Mouse (Mus musculus): ENCODE data around the gene Tmem120b. TPM values are rescaled to one million over a fixed set of nuclear protein-coding genes. Genes with fewer than 3 reads are reported as not detected.

The Tmem120b gene
- polyA plus RNA-seq (2014; fragmentation: Nextera tagmentation; extraction: Ambion mirVana) = 8.9 and 10.0 TPM in 2 replicates

DNA sequence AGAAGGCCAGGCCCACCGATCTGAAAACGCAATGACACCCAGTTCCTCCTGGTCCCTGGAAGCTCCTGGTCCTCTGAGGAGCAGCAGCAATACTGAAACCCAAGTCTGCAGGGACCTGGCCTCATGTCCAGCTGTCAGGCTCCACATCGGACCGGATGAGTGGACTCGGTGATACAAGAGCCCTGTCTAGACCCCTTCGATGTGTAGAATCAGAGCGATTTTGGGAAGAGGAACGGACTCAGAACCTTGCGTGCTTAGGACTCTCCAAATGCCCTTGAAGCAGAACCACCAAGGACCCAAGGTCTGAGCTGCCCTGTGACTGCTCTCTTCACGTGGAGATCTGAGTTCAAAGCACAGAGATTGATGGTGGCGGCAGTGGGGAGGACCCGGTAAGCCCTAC is at the start of gene Tmem120b:
Gene Tmem120b, plus strand, starts transcription at position 301 of the 400 bp plus-strand sequence.
- Histone ChIP-seq H3K9ac (ENCODE audit: low read length) (no peak within 1 kb of the TSS), H3K27me3 (replicated peaks; ENCODE audit: control insufficient read depth, insufficient read depth, low read length) (no peaks in the 10 kb centered on the region), H3K27ac (ENCODE audit: low read depth) (no peak within 1 kb of the TSS), H3K9me3 (ENCODE audit: control insufficient read depth, low read length) (no peaks in the 10 kb centered on the region), H3K36me3 (ENCODE audit: control insufficient read depth, insufficient read depth, low read length) (no peaks in the 10 kb centered on the region), H3K4me2 (ENCODE audit: low read length) (no peak within 1 kb of the TSS), H3K4me3 (ENCODE audit: low read depth, low read length) (no peak within 1 kb of the TSS), H3K4me1 (replicated peaks; ENCODE audit: control insufficient read depth, insufficient read depth, low read length) (no peaks in the 10 kb centered on the region)
- WGBS = 82% methylated on average over 12 of the region's 12 CpGs
- ATAC-seq (replicated peaks; ENCODE audit: low FRiP score, low TSS enrichment, low read depth) = 0 out of 2 replicates have a peak, but pooled peaks have one; percentile 5
- no peak for DNase-seq (ENCODE audit: low spot score)

DNA sequence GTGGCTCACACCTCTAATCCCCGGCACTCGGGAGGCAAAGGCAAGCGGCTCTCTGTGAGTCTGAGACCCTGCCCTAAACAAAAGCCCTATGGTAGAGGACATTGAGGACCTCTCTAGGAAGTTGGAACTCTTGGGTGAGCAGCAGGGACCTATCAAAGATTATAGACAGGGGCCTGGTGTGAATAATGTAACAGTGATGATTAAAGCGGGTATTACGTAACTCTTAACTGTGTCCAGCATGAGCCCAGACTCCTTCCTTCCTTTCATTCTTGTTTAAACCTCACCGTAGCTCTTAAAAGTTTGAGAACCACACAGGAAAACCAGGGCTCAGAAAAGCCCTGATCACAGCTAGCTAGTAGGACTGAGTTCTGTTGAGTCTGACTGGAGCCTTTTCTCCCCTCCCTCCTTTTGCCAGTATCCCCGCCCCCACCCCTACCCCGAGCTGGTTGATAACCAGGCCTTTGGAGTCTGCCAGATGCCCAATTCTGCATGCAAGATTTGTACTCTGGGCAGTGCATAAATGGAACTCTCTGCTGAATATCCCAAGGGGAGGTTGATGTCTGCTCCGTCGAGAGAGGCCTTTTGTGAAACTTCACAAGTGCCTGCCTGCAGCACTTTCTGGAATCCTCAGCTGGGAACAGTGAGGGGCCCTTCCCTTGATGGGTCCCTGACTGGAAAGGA is 48.7 kb upstream of the Tmem120b start:
- no peak overlapping the region for H3K4me3 ChIP-seq (ENCODE audit: low read depth, low read length)
- H3K9ac ChIP-seq (ENCODE audit: low read length) = no peak overlapping the region
- 60% methylated on average over 10 of the region's 10 CpGs for WGBS
- DNase-seq (ENCODE audit: low spot score) (no peak), ATAC-seq (replicated peaks; ENCODE audit: low FRiP score, low TSS enrichment, low read depth) (no peak)
- H3K4me1 ChIP-seq (replicated peaks; ENCODE audit: control insufficient read depth, insufficient read depth, low read length) = peaks cover 27% of the 10 kb centered on the region
- peak overlapping the region; percentile 14; the same call in 1 of the 2 replicates for H3K27ac ChIP-seq (ENCODE audit: low read depth)
- H3K4me2 ChIP-seq (ENCODE audit: low read length) = no peak overlapping the region
- no peaks in the 10 kb centered on the region for H3K36me3 ChIP-seq (ENCODE audit: control insufficient read depth, insufficient read depth, low read length)
- H3K27me3 ChIP-seq (replicated peaks; ENCODE audit: control insufficient read depth, insufficient read depth, low read length) = no peaks in the 10 kb centered on the region
- no peaks in the 10 kb centered on the region for H3K9me3 ChIP-seq (ENCODE audit: control insufficient read depth, low read length)

DNA sequence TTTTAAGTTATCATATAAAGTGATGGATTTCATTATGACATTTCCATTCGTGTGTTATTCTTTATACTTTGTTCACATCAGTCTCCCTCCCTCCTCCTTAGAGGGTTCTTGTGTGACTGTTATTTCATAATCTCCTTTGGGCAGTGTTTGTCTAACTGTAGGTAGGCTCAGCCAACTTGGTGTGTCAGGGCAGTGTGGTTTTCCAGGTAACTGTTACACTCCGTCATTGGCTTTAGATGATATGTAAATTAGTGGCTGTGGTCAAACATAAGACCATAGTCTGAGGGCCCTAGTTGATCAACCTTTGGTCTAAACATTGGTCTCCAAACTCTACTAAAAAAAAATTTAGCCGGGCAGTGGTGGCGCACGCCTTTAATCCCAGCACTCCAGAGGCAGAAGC is 47.8 kb upstream of the Tmem120b start:
- H3K9me3 ChIP-seq (ENCODE audit: control insufficient read depth, low read length) = no peaks in the 10 kb centered on the region
- no peaks in the 10 kb centered on the region for H3K27me3 ChIP-seq (replicated peaks; ENCODE audit: control insufficient read depth, insufficient read depth, low read length)
- H3K4me3 ChIP-seq (ENCODE audit: low read depth, low read length) = no peak overlapping the region
- no peaks in the 10 kb centered on the region for H3K36me3 ChIP-seq (ENCODE audit: control insufficient read depth, insufficient read depth, low read length)
- WGBS = 91% methylated on average over 5 of the region's 5 CpGs
- H3K4me2 ChIP-seq (ENCODE audit: low read length) = no peak overlapping the region
- no peak overlapping the region; the same call in 1 of the 2 replicates for H3K27ac ChIP-seq (ENCODE audit: low read depth)
- DNase-seq (ENCODE audit: low spot score) = no peak
- ATAC-seq (replicated peaks; ENCODE audit: low FRiP score, low TSS enrichment, low read depth) = no peak
- no peak overlapping the region for H3K9ac ChIP-seq (ENCODE audit: low read length)
- peaks cover 26% of the 10 kb centered on the region for H3K4me1 ChIP-seq (replicated peaks; ENCODE audit: control insufficient read depth, insufficient read depth, low read length)

DNA sequence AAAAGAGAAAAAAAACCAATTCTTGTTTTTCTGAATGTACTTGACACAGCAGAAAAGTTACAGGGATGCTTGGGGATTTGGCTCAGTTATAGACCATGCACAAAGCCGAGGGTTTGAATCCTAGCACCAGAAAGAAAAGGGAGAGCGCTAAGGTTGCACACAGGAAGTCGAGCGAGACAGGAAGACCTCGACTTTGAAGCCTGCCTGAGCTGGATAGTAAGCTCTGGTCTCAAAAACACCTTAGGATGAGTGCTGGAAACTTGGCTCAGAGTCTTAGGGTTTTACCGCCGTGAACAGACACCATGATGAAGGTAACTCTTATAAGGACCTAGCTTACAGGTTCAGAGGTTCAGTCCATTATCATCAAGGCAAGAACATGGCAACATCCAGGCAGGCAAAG is 46.8 kb upstream of the Tmem120b start:
- DNase-seq (ENCODE audit: low spot score) (no peak), ATAC-seq (replicated peaks; ENCODE audit: low FRiP score, low TSS enrichment, low read depth) (no peak)
- H3K27ac ChIP-seq (ENCODE audit: low read depth) = no peak overlapping the region
- no peak overlapping the region for H3K9ac ChIP-seq (ENCODE audit: low read length)
- no peak overlapping the region for H3K4me3 ChIP-seq (ENCODE audit: low read depth, low read length)
- H3K36me3 ChIP-seq (ENCODE audit: control insufficient read depth, insufficient read depth, low read length) = no peaks in the 10 kb centered on the region
- no peak overlapping the region for H3K4me2 ChIP-seq (ENCODE audit: low read length)
- WGBS = 89% methylated on average over 7 of the region's 7 CpGs
- no peaks in the 10 kb centered on the region for H3K27me3 ChIP-seq (replicated peaks; ENCODE audit: control insufficient read depth, insufficient read depth, low read length)
- H3K4me1 ChIP-seq (replicated peaks; ENCODE audit: control insufficient read depth, insufficient read depth, low read length) = peaks cover 22% of the 10 kb centered on the region
- H3K9me3 ChIP-seq (ENCODE audit: control insufficient read depth, low read length) = no peaks in the 10 kb centered on the region

DNA sequence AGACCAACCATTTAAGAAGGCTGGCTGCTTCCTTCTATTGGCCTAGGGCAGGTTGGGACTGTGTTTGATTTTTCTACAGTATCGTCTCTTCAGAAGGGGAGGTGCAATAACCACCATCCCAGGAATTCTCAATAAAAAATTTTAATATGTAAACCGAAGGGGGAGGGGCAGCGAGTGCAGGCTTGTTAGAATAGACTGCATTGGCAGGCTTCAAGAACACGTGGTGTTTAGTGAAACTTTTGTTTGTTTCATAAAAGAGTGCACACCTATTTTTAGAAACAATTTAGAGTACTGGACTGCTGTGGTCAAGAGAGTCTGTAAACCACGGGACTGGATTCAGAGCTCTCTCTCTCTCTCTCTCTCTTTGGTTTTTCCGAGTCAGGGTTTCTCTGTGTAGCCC is 45.2 kb upstream of the Tmem120b start:
- Histone ChIP-seq H3K4me3 (ENCODE audit: low read depth, low read length) (no peak overlapping the region), H3K27ac (ENCODE audit: low read depth) (no peak overlapping the region), H3K27me3 (replicated peaks; ENCODE audit: control insufficient read depth, insufficient read depth, low read length) (no peaks in the 10 kb centered on the region), H3K9ac (ENCODE audit: low read length) (no peak overlapping the region), H3K4me1 (replicated peaks; ENCODE audit: control insufficient read depth, insufficient read depth, low read length) (peaks cover 17% of the 10 kb centered on the region), H3K9me3 (ENCODE audit: control insufficient read depth, low read length) (no peaks in the 10 kb centered on the region), H3K36me3 (ENCODE audit: control insufficient read depth, insufficient read depth, low read length) (no peaks in the 10 kb centered on the region), H3K4me2 (ENCODE audit: low read length) (no peak overlapping the region)
- ATAC-seq (replicated peaks; ENCODE audit: low FRiP score, low TSS enrichment, low read depth) (no peak), DNase-seq (ENCODE audit: low spot score) (no peak)
- WGBS = 79% methylated on average over 6 of the region's 6 CpGs

DNA sequence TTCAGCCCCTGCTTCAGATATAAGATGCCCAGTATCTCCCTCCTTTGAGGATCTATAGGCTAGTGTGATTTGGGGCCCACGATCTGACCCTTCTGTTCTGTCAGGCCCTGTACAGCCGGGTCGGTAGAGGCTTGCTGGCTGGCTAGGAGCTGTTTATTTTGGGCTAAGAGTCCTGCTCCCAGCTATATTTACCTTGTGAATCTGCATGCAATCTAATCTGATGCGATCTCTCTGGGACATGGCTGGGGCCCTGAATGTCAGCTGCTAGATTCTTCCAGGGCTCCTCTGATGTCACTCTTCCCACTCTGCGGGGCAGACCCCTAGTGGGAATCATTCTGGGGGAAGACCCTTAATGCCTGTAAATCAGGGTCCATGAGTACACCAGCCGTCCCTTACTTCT is 43.9 kb upstream of the Tmem120b start:
- no peak overlapping the region for H3K9ac ChIP-seq (ENCODE audit: low read length)
- WGBS = 78% methylated on average over 6 of the region's 6 CpGs
- H3K4me1 ChIP-seq (replicated peaks; ENCODE audit: control insufficient read depth, insufficient read depth, low read length) = peaks cover 10% of the 10 kb centered on the region
- H3K36me3 ChIP-seq (ENCODE audit: control insufficient read depth, insufficient read depth, low read length) = peaks cover 3% of the 10 kb centered on the region; the same call in 1 of the 2 replicates
- H3K9me3 ChIP-seq (ENCODE audit: control insufficient read depth, low read length) = no peaks in the 10 kb centered on the region
- ATAC-seq (replicated peaks; ENCODE audit: low FRiP score, low TSS enrichment, low read depth) = no peak
- H3K4me2 ChIP-seq (ENCODE audit: low read length) = no peak overlapping the region
- no peak overlapping the region for H3K4me3 ChIP-seq (ENCODE audit: low read depth, low read length)
- H3K27me3 ChIP-seq (replicated peaks; ENCODE audit: control insufficient read depth, insufficient read depth, low read length) = no peaks in the 10 kb centered on the region
- no peak overlapping the region for H3K27ac ChIP-seq (ENCODE audit: low read depth)
- DNase-seq (ENCODE audit: low spot score) = no peak

DNA sequence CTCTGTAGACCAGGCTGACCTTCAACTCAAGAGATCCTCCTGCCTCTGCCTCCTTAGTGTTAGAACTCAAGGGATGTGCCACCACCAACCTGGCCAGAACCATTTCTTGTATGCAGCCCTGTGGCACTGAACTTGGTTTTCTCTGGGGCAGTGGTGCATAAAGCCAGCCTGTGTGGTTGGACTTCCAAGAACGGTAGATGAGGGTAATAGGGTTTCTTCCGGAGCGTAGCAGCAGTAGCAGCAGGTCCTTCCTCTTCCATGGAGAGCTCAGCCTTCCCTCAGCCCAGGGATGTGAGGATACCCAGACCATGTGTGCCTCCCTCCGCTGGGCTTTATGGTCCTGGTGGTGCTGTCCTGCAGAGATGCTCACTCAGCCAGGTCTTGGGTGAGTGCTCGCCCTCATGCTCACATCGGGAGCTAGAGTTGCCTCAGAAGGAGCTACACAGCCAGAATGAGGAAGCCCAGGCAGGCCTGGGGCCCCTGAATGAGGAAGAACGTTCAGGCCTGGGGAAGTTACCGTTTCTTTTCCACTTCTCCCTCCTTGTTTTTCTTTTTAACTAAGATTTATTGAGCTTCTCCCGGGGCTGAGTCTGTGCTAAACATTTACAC is 43.1 kb upstream of the Tmem120b start:
- no peak overlapping the region for H3K4me2 ChIP-seq (ENCODE audit: low read length)
- DNase-seq (ENCODE audit: low spot score) (no peak), ATAC-seq (replicated peaks; ENCODE audit: low FRiP score, low TSS enrichment, low read depth) (no peak)
- no peaks in the 10 kb centered on the region for H3K27me3 ChIP-seq (replicated peaks; ENCODE audit: control insufficient read depth, insufficient read depth, low read length)
- H3K36me3 ChIP-seq (ENCODE audit: control insufficient read depth, insufficient read depth, low read length) = peaks cover 10% of the 10 kb centered on the region; the same call in 1 of the 2 replicates
- WGBS = 68% methylated on average over 9 of the region's 9 CpGs
- H3K27ac ChIP-seq (ENCODE audit: low read depth) = no peak overlapping the region
- no peak overlapping the region for H3K9ac ChIP-seq (ENCODE audit: low read length)
- H3K4me1 ChIP-seq (replicated peaks; ENCODE audit: control insufficient read depth, insufficient read depth, low read length) = 0 out of 2 replicates have a peak, but pooled peaks cover 4% of the 10 kb centered on the region
- H3K9me3 ChIP-seq (ENCODE audit: control insufficient read depth, low read length) = no peaks in the 10 kb centered on the region
- H3K4me3 ChIP-seq (ENCODE audit: low read depth, low read length) = no peak overlapping the region

DNA sequence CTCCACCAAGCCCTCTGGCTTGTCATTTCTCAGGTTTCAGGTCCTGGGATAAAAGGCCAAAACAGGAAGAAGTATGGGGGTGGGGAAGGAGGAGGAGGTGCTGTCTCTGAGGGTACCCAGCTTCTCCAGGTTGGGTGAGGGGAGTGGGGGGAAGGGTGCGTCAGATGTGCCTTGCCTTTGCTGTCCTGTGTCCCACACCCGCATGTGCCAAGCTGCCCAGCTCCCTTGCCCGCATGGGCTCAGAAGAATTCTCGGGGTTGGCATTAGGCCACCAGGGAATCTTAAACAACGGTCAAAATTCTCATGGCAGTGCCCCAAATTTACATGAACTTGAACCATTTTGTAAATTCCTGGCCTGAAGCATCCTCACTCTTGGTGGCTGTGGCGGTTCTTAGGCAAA is 41.8 kb upstream of the Tmem120b start:
- Histone ChIP-seq H3K4me2 (ENCODE audit: low read length) (no peak overlapping the region), H3K27ac (ENCODE audit: low read depth) (no peak overlapping the region), H3K27me3 (replicated peaks; ENCODE audit: control insufficient read depth, insufficient read depth, low read length) (no peaks in the 10 kb centered on the region), H3K4me3 (ENCODE audit: low read depth, low read length) (no peak overlapping the region), H3K36me3 (ENCODE audit: control insufficient read depth, insufficient read depth, low read length) (peaks cover 20% of the 10 kb centered on the region), H3K9me3 (ENCODE audit: control insufficient read depth, low read length) (no peaks in the 10 kb centered on the region), H3K4me1 (replicated peaks; ENCODE audit: control insufficient read depth, insufficient read depth, low read length) (0 out of 2 replicates have a peak, but pooled peaks cover 4% of the 10 kb centered on the region), H3K9ac (ENCODE audit: low read length) (no peak overlapping the region)
- ATAC-seq (replicated peaks; ENCODE audit: low FRiP score, low TSS enrichment, low read depth) (no peak), DNase-seq (ENCODE audit: low spot score) (no peak)
- WGBS = 55% methylated on average over 6 of the region's 6 CpGs

DNA sequence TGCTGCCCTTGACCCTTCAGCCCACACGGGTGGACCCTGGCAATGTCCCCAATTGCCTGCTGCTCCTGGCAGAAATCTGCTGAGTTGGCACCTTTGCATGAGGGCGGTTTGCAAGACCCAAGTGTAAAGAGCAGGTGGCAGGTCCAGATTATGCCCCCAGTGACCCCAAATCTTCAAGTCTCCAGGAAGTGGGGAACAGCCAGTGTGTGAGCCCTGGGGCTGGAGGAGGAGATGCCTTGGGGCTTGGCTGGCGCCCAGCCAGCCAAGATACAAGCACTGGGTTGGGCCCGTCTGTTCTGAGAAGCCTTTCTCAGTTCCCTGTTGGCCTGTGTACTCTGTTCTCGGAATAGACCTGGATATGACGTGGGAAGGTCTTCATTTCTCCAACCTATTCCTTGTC is 40.8 kb upstream of the Tmem120b start:
- no peaks in the 10 kb centered on the region for H3K9me3 ChIP-seq (ENCODE audit: control insufficient read depth, low read length)
- H3K4me1 ChIP-seq (replicated peaks; ENCODE audit: control insufficient read depth, insufficient read depth, low read length) = 0 out of 2 replicates have a peak, but pooled peaks cover 4% of the 10 kb centered on the region
- ATAC-seq (replicated peaks; ENCODE audit: low FRiP score, low TSS enrichment, low read depth) (no peak), DNase-seq (ENCODE audit: low spot score) (no peak)
- no peak overlapping the region for H3K4me2 ChIP-seq (ENCODE audit: low read length)
- no peak overlapping the region for H3K4me3 ChIP-seq (ENCODE audit: low read depth, low read length)
- peaks cover 23% of the 10 kb centered on the region for H3K36me3 ChIP-seq (ENCODE audit: control insufficient read depth, insufficient read depth, low read length)
- no peaks in the 10 kb centered on the region for H3K27me3 ChIP-seq (replicated peaks; ENCODE audit: control insufficient read depth, insufficient read depth, low read length)
- 59% methylated on average over 6 of the region's 6 CpGs for WGBS
- H3K27ac ChIP-seq (ENCODE audit: low read depth) = no peak overlapping the region
- H3K9ac ChIP-seq (ENCODE audit: low read length) = no peak overlapping the region

All from intestine, embryonic 14.5 days (tissue).